Mouse (Mus musculus): ENCODE results near the gene Rnd3. TPM values are rescaled to one million over a fixed set of nuclear protein-coding genes. Genes with fewer than 3 reads are reported as not detected.

Rnd3 gene
- polyA plus RNA-seq, 1 experiment, result not detected

DNA sequence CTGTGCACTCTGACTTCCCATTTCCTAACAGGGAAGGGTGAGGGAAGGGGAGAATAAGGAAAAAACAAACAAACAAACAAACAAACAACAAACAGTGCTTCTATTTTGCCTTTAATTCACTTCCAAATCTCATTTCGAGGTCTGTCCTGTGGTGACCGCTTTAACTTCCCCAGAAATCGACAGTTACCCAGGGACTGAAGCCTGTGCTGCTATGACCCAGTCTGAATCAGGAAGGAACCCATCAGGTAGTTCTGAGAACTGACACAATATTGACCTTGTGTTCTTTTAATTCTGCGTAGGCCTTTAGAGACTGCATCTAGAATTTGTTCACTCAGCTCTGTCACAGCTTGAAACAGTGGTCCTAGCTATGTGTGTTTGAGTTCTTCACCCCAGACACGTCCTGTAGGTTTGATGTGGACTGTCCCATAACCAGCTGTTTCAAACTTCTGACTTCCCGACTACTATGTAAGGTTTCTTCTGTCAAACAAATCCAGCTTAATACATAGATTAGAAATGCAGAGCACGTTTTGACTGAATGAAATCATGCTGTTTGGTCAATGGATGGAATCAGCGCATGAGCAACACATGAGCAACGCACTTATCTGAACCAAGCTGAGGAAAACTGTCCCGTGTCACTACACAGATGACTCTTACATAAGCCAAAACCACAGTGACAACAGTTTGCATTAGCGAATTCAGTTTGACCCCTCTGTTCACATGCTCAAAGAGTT is 59.9 kb downstream of the Rnd3 start:
- Histone ChIP-seq H3K9me3 (peaks cover 12% of the 10 kb centered on the region; the same call in 1 of the 2 replicates), H3K4me3 (replicated peaks) (no peak overlapping the region), H3K36me3 (replicated peaks; ENCODE audit: low read length) (no peaks in the 10 kb centered on the region), H3K4me1 (no peaks in the 10 kb centered on the region), H3K27me3 (replicated peaks) (no peaks in the 10 kb centered on the region)
- no peak for TF ChIP-seq FLI1 (IDR thresholded peaks at IDR 0.05; ENCODE audit: low read length)
- no peak for TF ChIP-seq GATA1 (IDR thresholded peaks at IDR 0.05; ENCODE audit: borderline replicate concordance, low read length)

DNA sequence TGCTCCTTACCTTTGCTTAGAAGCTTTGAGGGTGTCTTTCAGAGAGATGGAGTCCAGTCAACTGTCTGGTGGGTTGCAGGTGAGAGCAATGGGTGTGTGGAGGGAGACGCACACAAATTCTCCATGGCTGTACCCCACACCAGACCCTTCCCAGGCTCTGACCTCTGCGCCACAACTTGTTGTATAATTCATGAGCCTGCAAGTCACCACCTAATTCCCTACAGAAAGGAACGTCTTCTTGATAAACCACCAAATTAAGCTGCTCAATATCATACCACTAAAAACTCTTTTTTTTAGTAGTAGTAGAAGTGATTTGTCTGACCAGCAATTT is 60.8 kb downstream of the Rnd3 start:
- no peaks in the 10 kb centered on the region for H3K36me3 ChIP-seq (replicated peaks; ENCODE audit: low read length)
- no peak for TF ChIP-seq FLI1 (IDR thresholded peaks at IDR 0.05; ENCODE audit: low read length)
- TF ChIP-seq GATA1 (IDR thresholded peaks at IDR 0.05; ENCODE audit: borderline replicate concordance, low read length), result no peak
- peaks cover 16% of the 10 kb centered on the region; the same call in 1 of the 2 replicates for H3K9me3 ChIP-seq

DNA sequence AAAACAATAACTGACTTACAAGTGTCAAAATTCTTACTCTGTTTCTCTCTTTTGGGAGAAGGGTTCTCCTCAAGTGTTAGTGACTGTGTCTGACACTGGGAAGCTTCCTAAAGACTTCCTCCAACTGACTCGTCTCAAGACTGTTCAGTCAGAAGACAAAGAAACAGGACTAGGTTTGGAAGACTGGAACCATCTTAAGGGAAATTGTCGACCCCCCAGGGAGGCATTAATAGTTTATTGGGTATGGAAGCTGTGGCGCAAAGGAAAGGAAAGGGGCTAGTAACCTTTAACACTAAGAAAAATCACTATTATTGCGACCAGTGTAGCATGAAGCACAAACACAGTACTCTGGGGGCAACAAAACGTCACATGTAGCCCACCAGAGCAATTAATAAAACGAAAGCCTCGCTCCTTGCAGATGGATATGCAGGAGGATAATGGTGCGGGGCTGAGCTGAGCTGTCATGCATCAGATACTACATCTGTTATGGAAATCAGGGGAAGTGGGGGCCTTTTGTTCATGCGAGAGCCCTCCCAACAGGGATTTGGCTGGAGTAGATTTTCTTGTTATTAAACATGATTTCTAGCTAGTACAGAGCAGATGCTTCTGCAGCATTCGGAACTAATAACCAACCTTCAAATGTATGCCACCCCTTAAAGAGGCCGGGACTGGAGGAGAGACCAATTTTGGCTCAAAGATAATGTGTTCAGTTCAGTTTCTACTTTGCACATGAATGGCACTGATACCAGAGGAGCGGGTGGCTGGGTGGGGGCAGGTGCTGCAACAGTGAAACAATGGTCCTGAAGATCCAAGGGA is 61.4 kb downstream of the Rnd3 start:
- TF ChIP-seq GATA1 (IDR thresholded peaks at IDR 0.05; ENCODE audit: borderline replicate concordance, low read length) (no peak), FLI1 (IDR thresholded peaks at IDR 0.05; ENCODE audit: low read length) (no peak)
- H3K27me3 ChIP-seq (replicated peaks), result no peaks in the 10 kb centered on the region

More for the DNA sequence above, 60.8 kb downstream of the Rnd3 start:
- Histone ChIP-seq H3K27me3 (replicated peaks) (no peaks in the 10 kb centered on the region), H3K4me1 (no peaks in the 10 kb centered on the region), H3K4me3 (replicated peaks) (no peak overlapping the region)

DNA sequence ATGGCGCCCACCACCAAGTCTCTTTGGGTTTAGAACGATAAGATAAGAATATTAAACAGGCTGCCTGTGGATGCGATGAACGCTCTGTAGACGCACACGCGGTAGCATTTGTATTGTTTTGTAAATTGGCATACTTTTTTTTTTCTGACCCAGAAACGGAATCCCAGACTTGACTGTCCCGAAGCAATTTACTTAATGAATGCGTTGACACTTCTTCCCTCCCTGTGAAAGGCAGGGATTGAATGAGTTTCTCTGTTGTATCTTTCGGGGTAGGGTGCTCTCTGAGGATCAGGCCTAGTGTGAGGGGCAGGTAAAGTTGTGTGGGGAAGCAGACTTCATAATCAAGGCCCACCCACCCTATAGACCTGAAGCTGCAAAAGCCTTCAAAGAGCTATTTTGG is 63.8 kb downstream of the Rnd3 start:
- Histone ChIP-seq H3K27me3 (replicated peaks) (no peaks in the 10 kb centered on the region), H3K4me3 (replicated peaks) (no peak overlapping the region), H3K36me3 (replicated peaks; ENCODE audit: low read length) (no peaks in the 10 kb centered on the region), H3K4me1 (no peaks in the 10 kb centered on the region), H3K9me3 (peaks cover 22% of the 10 kb centered on the region)
- TF ChIP-seq GATA1 (IDR thresholded peaks at IDR 0.05; ENCODE audit: borderline replicate concordance, low read length) (no peak), FLI1 (IDR thresholded peaks at IDR 0.05; ENCODE audit: low read length) (no peak)

More for the DNA sequence above, 61.4 kb downstream of the Rnd3 start:
- H3K9me3 ChIP-seq, result peaks cover 19% of the 10 kb centered on the region
- H3K36me3 ChIP-seq (replicated peaks; ENCODE audit: low read length), result no peaks in the 10 kb centered on the region
- no peaks in the 10 kb centered on the region for H3K4me1 ChIP-seq
- H3K4me3 ChIP-seq (replicated peaks), result no peak overlapping the region

DNA sequence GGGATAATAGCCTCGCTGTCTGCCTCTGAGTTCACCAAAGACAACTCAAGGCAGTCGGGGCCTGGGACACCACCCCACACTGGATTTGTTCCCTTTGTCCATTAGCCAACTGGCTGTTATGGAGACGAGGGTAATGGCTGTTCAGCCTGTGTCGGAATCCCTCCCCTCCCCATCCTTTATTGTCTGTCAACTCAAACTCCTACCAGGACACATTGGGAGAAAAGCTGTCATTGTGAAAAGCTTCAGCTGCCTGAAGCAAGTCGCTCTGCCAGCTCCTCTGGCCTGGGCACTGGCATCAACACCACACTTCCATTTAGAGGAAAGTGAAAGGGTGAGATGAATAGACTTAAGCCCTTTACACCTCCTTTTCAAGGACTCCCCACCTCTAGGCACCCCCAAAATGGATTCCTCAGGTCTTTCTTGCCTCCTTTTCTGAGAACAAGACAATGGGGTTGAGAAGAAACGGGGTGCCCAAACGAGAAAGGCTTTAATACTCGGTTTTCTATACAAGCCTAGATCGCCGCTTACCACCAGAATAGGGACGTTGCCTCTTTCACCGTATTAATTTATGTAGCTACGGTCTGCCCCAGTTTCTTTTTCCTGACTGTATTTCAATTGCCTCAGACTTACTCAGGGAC is 66.1 kb downstream of the Rnd3 start:
- Histone ChIP-seq H3K4me1 (no peaks in the 10 kb centered on the region), H3K9me3 (peaks cover 22% of the 10 kb centered on the region), H3K4me3 (replicated peaks) (no peak overlapping the region), H3K27me3 (replicated peaks) (no peaks in the 10 kb centered on the region), H3K36me3 (replicated peaks; ENCODE audit: low read length) (no peaks in the 10 kb centered on the region)
- TF ChIP-seq FLI1 (IDR thresholded peaks at IDR 0.05; ENCODE audit: low read length) (no peak), GATA1 (IDR thresholded peaks at IDR 0.05; ENCODE audit: borderline replicate concordance, low read length) (no peak)
